Mouse (Mus musculus): Measurements from ENCODE around the gene Ak9. TPM values are rescaled to one million over a fixed set of nuclear protein-coding genes. Genes with fewer than 3 reads are reported as not detected.

Gene Ak9
- polyA plus RNA-seq, 1 experiment from 2014 or later: not detected

GRCm38 (mm10) chr10:41423681-41424080 lies 119.9 kb downstream of the Ak9 start:
- 89% methylated on average over 2 of the region's 2 CpGs for WGBS
- H3K4me1 ChIP-seq (ENCODE audit: control insufficient read depth, insufficient read depth, low read length): no peaks in the 10 kb centered on the region
- H3K27ac ChIP-seq (ENCODE audit: low read length): no peak overlapping the region
- H3K4me3 ChIP-seq (replicated peaks; ENCODE audit: low read length): no peak overlapping the region
- H3K9ac ChIP-seq (ENCODE audit: low read length): no peak overlapping the region
- no peak for ATAC-seq (ENCODE audit: insufficient read depth, low FRiP score)
- H3K4me2 ChIP-seq (ENCODE audit: low read depth, low read length): no peak overlapping the region
- no peaks in the 10 kb centered on the region for H3K9me3 ChIP-seq (replicated peaks; ENCODE audit: control insufficient read depth, low read length)
- H3K27me3 ChIP-seq (ENCODE audit: control insufficient read depth, insufficient read depth, low read length): no peaks in the 10 kb centered on the region
- no peaks in the 10 kb centered on the region for H3K36me3 ChIP-seq (ENCODE audit: control insufficient read depth, insufficient read depth, low read length)

- no peaks in the 10 kb centered on the region for H3K9me3 ChIP-seq (replicated peaks; ENCODE audit: control insufficient read depth, low read length)
- H3K9ac ChIP-seq (ENCODE audit: low read length): no peak overlapping the region
- no peaks in the 10 kb centered on the region for H3K36me3 ChIP-seq (ENCODE audit: control insufficient read depth, insufficient read depth, low read length)
- no peak overlapping the region for H3K27ac ChIP-seq (ENCODE audit: low read length)
- H3K27me3 ChIP-seq (ENCODE audit: control insufficient read depth, insufficient read depth, low read length): no peaks in the 10 kb centered on the region
- WGBS: 45% methylated on average over 6 of the region's 6 CpGs
- no peaks in the 10 kb centered on the region for H3K4me1 ChIP-seq (ENCODE audit: control insufficient read depth, insufficient read depth, low read length)
- no peak overlapping the region for H3K4me2 ChIP-seq (ENCODE audit: low read depth, low read length)
- ATAC-seq (ENCODE audit: insufficient read depth, low FRiP score): no peak
- no peak overlapping the region for H3K4me3 ChIP-seq (replicated peaks; ENCODE audit: low read length)
Measured at GRCm38 (mm10) chr10:41426368-41426767, 122.6 kb downstream of the Ak9 start.

- no peak for ATAC-seq (ENCODE audit: insufficient read depth, low FRiP score)
- no peaks in the 10 kb centered on the region for H3K36me3 ChIP-seq (ENCODE audit: control insufficient read depth, insufficient read depth, low read length)
- WGBS: 28% methylated on average over 4 of the region's 4 CpGs
Measured at GRCm38 (mm10) chr10:41434624-41435023, 130.8 kb downstream of the Ak9 start.

DNA sequence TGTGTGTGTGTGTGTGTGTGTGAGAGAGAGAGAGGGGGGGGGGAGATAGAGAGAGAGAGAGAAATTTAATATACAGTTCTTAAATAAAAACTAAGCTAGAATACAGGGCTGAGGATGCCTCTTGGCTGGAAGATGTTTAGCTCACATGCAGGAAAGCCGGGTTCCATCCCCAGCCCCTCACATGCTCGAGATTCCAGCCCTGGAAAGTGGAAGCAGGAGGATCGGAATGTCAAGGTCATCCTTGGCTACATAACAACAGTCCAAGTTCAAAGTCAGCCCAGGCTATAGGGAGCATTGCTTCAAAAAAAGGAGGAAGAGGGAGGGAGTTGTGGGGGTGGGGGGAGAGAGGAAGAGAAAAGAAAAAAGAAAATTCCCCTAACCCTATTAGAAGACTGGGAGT lies 131.4 kb downstream of the Ak9 start:
- Histone ChIP-seq H3K27me3 (ENCODE audit: control insufficient read depth, insufficient read depth, low read length) (no peaks in the 10 kb centered on the region), H3K4me2 (ENCODE audit: low read depth, low read length) (no peak overlapping the region), H3K4me1 (ENCODE audit: control insufficient read depth, insufficient read depth, low read length) (no peaks in the 10 kb centered on the region), H3K9me3 (replicated peaks; ENCODE audit: control insufficient read depth, low read length) (no peaks in the 10 kb centered on the region), H3K27ac (ENCODE audit: low read length) (no peak overlapping the region), H3K9ac (ENCODE audit: low read length) (no peak overlapping the region), H3K36me3 (ENCODE audit: control insufficient read depth, insufficient read depth, low read length) (no peaks in the 10 kb centered on the region), H3K4me3 (replicated peaks; ENCODE audit: low read length) (no peak overlapping the region)
- ATAC-seq (ENCODE audit: insufficient read depth, low FRiP score): no peak
- 34% methylated on average over 3 of the region's 3 CpGs for WGBS

More at GRCm38 (mm10) chr10:41434624-41435023, 130.8 kb downstream of the Ak9 start:
- Histone ChIP-seq H3K4me2 (ENCODE audit: low read depth, low read length) (no peak overlapping the region), H3K4me1 (ENCODE audit: control insufficient read depth, insufficient read depth, low read length) (no peaks in the 10 kb centered on the region), H3K27me3 (ENCODE audit: control insufficient read depth, insufficient read depth, low read length) (no peaks in the 10 kb centered on the region), H3K4me3 (replicated peaks; ENCODE audit: low read length) (no peak overlapping the region), H3K27ac (ENCODE audit: low read length) (no peak overlapping the region), H3K9ac (ENCODE audit: low read length) (no peak overlapping the region), H3K9me3 (replicated peaks; ENCODE audit: control insufficient read depth, low read length) (no peaks in the 10 kb centered on the region)

GRCm38 (mm10) chr10:41448216-41448615 lies 144.4 kb downstream of the Ak9 start:
- Histone ChIP-seq H3K9me3 (replicated peaks; ENCODE audit: control insufficient read depth, low read length) (no peaks in the 10 kb centered on the region), H3K27ac (ENCODE audit: low read length) (no peak overlapping the region), H3K4me2 (ENCODE audit: low read depth, low read length) (no peak overlapping the region), H3K36me3 (ENCODE audit: control insufficient read depth, insufficient read depth, low read length) (no peaks in the 10 kb centered on the region), H3K27me3 (ENCODE audit: control insufficient read depth, insufficient read depth, low read length) (no peaks in the 10 kb centered on the region), H3K4me1 (ENCODE audit: control insufficient read depth, insufficient read depth, low read length) (peaks cover 7% of the 10 kb centered on the region), H3K9ac (ENCODE audit: low read length) (no peak overlapping the region), H3K4me3 (replicated peaks; ENCODE audit: low read length) (no peak overlapping the region)
- 72% methylated on average over 1 of the region's 1 CpGs for WGBS
- no peak for ATAC-seq (ENCODE audit: insufficient read depth, low FRiP score)

- Histone ChIP-seq H3K9ac (ENCODE audit: low read length) (peak overlapping the region; percentile 88), H3K4me1 (ENCODE audit: control insufficient read depth, insufficient read depth, low read length) (peaks cover 7% of the 10 kb centered on the region), H3K27me3 (ENCODE audit: control insufficient read depth, insufficient read depth, low read length) (no peaks in the 10 kb centered on the region), H3K9me3 (replicated peaks; ENCODE audit: control insufficient read depth, low read length) (no peaks in the 10 kb centered on the region), H3K36me3 (ENCODE audit: control insufficient read depth, insufficient read depth, low read length) (no peaks in the 10 kb centered on the region), H3K4me2 (ENCODE audit: low read depth, low read length) (peak overlapping the region; percentile 84), H3K27ac (ENCODE audit: low read length) (peak overlapping the region; percentile 60), H3K4me3 (replicated peaks; ENCODE audit: low read length) (peak overlapping the region; percentile 84)
- peak; percentile 57; the same call in 1 of the 2 replicates for ATAC-seq (ENCODE audit: insufficient read depth, low FRiP score)
- WGBS: 13% methylated on average over 14 of the region's 14 CpGs
Measured at GRCm38 (mm10) chr10:41449684-41450083, 145.9 kb downstream of the Ak9 start.

- Histone ChIP-seq H3K9me3 (replicated peaks; ENCODE audit: control insufficient read depth, low read length) (no peaks in the 10 kb centered on the region), H3K27ac (ENCODE audit: low read length) (peak within 1 kb of the TSS; percentile 60), H3K4me3 (replicated peaks; ENCODE audit: low read length) (peak within 1 kb of the TSS; percentile 84), H3K27me3 (ENCODE audit: control insufficient read depth, insufficient read depth, low read length) (no peaks in the 10 kb centered on the region), H3K9ac (ENCODE audit: low read length) (peak within 1 kb of the TSS; percentile 88), H3K4me2 (ENCODE audit: low read depth, low read length) (peak within 1 kb of the TSS; percentile 84), H3K36me3 (ENCODE audit: control insufficient read depth, insufficient read depth, low read length) (no peaks in the 10 kb centered on the region), H3K4me1 (ENCODE audit: control insufficient read depth, insufficient read depth, low read length) (peaks cover 7% of the 10 kb centered on the region)
- under 1% methylated on average over 49 of the region's 49 CpGs for WGBS
- peak; percentile 97 for ATAC-seq (ENCODE audit: insufficient read depth, low FRiP score)
Measured at GRCm38 (mm10) chr10:41450137-41450670, 146.4 kb downstream of the Ak9 start, which contains the start of gene Zbtb24. Gene Zbtb24, plus strand, starts transcription at chr10:41450383.

- peak overlapping the region; percentile 88 for H3K9ac ChIP-seq (ENCODE audit: low read length)
- no peaks in the 10 kb centered on the region for H3K36me3 ChIP-seq (ENCODE audit: control insufficient read depth, insufficient read depth, low read length)
- H3K27me3 ChIP-seq (ENCODE audit: control insufficient read depth, insufficient read depth, low read length): no peaks in the 10 kb centered on the region
- 48% methylated on average over 18 of the region's 18 CpGs for WGBS
- H3K4me3 ChIP-seq (replicated peaks; ENCODE audit: low read length): peak overlapping the region; percentile 84
- ATAC-seq (ENCODE audit: insufficient read depth, low FRiP score): no peak
- H3K4me2 ChIP-seq (ENCODE audit: low read depth, low read length): peak overlapping the region; percentile 67
- H3K4me1 ChIP-seq (ENCODE audit: control insufficient read depth, insufficient read depth, low read length): peaks cover 7% of the 10 kb centered on the region
- no peaks in the 10 kb centered on the region for H3K9me3 ChIP-seq (replicated peaks; ENCODE audit: control insufficient read depth, low read length)
- H3K27ac ChIP-seq (ENCODE audit: low read length): peak overlapping the region; percentile 36; the same call in 1 of the 2 replicates
Measured at GRCm38 (mm10) chr10:41450780-41451522, 147.2 kb downstream of the Ak9 start.

GRCm38 (mm10) chr10:41451656-41452055 lies 147.9 kb downstream of the Ak9 start:
- 91% methylated on average over 9 of the region's 9 CpGs for WGBS
- Histone ChIP-seq H3K4me2 (ENCODE audit: low read depth, low read length) (no peak overlapping the region), H3K4me1 (ENCODE audit: control insufficient read depth, insufficient read depth, low read length) (peaks cover 7% of the 10 kb centered on the region), H3K27ac (ENCODE audit: low read length) (no peak overlapping the region), H3K9me3 (replicated peaks; ENCODE audit: control insufficient read depth, low read length) (no peaks in the 10 kb centered on the region), H3K4me3 (replicated peaks; ENCODE audit: low read length) (no peak overlapping the region), H3K36me3 (ENCODE audit: control insufficient read depth, insufficient read depth, low read length) (peaks cover 3% of the 10 kb centered on the region; the same call in 1 of the 2 replicates), H3K27me3 (ENCODE audit: control insufficient read depth, insufficient read depth, low read length) (no peaks in the 10 kb centered on the region), H3K9ac (ENCODE audit: low read length) (no peak overlapping the region)
- no peak for ATAC-seq (ENCODE audit: insufficient read depth, low FRiP score)
